Mouse (Mus musculus): ENCODE measurements around the gene Grem1. TPM values are rescaled to one million over a fixed set of nuclear protein-coding genes. Genes with fewer than 3 reads are reported as not detected.

Gene Grem1
- total RNA-seq (2015; ENCODE audit: low replicate concordance) (not detected in 2 replicates), total RNA-seq (2017; ENCODE audit: low replicate concordance) (0.13 and 0.30 TPM in 2 replicates)

DNA sequence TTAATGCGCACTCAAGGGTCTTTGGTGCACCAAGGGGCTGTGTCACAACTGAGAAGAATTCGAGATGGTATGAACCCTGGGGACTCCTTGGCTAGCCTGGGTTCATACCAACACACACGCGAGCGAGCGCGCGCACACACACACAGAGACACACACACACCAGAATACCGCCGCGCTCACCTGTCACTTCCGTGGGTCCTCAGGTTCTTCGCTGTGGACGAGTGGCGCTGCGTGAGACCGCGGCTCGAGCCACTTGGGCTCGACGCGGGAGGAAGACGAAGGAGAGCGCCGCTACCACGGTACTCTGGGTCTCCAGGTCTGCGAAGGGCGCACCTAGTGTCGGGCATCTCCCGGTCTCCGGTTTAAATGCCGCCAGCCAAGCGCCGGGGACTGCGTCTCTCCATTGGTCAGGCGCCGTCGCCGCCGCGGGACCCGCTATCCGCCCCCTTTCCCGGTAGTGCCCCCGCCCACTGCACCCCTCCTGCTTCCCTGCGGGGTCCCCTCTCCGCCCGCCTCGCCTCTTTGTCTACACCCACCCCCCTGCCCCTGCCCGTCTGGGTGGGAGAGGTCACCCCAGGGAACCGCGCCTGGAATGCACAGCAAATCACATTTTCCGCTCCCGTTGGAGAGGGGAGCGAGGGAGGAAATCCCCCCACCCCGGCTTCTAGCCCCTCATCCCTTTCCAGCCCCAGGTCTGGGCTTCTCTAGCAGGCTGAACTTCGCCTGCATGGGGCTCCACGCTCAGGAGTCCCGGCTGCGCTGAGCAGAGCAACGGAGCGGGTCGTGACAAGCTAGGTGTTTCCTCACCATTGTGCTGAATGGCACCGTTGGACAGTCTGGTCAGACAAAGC, at the start of gene Grem1:
Grem1 (minus strand) TSS at position 336 of the 851 bp plus-strand sequence.
- no peak for ATAC-seq (replicated peaks; ENCODE audit: low FRiP score, poor library complexity, severe bottlenecking)

DNA sequence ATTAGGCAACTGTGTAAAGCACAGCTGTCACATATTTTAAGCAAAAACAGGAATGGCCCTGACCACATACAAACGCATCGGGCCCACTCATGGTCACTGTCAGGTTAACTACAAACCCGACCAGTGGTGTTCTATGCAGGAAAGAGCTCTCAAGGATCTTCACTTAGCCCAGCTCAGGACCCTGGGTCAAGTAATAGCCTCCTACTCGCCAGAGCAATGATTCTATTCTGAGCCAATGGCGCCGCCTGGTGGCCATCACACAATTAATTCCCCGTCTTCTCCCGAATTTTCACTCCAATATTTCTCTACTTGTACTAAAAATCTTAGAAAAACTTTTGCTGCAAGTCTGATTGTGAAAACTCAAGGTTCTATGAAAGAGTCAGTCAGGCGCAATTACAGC, 49.2 kb upstream of the Grem1 start:
- no peak for ATAC-seq (replicated peaks; ENCODE audit: low FRiP score, poor library complexity, severe bottlenecking)

DNA sequence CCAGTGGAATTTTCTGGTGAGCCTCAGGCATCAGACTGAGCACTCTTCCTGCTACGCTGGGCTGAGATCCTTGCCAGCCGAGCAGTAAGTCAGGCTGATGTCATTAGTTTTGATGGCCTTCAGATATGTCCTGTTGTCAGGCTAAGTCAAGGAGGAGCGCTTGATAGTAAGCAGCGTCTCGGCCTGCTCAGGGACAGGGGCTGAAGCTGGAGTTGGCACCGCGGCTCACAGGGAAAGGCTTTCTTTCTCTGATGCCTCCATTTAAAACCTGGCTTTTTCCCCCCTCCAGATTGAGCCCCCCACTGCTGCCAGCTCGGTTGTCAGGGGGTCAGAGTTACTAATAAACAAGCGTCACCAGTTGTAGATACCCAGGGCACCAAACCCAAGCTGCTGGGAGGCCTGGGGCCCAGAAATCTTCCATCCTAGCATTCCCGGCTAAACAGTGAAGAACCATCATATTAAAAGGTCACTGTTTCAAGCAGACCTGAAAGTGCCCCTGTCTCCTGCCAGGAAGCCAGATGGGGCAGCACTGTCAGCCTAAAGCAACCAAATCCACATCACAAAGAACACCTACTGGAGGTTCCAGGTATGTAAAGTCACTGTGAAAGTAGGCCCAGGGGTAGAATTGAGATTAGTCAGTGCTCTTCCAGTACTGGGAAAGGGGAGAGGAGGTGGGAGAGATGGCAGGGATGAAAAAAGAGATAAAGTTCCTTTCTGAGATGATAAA, 48.6 kb upstream of the Grem1 start:
- no peak for ATAC-seq (replicated peaks; ENCODE audit: low FRiP score, poor library complexity, severe bottlenecking)

DNA sequence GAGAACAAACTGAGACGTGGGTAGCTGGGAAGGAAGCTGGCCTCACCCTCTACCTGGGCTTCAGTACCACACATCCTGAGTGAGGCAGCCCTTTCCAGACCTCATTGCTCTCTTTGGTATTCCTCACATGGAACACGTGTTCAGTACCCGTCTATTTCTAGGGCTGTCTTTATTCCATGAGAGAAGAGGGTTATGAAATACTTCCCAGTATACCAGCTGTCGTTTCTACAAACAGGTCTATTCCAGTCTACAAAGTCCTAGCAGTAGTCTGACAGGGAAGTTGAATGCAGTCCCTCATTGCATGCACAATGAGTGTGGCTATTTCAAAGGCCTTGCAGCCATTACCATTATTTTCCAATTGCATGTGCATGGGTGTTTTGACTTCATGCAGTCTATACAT, 47.3 kb upstream of the Grem1 start:
- no peak for ATAC-seq (replicated peaks; ENCODE audit: low FRiP score, poor library complexity, severe bottlenecking)

DNA sequence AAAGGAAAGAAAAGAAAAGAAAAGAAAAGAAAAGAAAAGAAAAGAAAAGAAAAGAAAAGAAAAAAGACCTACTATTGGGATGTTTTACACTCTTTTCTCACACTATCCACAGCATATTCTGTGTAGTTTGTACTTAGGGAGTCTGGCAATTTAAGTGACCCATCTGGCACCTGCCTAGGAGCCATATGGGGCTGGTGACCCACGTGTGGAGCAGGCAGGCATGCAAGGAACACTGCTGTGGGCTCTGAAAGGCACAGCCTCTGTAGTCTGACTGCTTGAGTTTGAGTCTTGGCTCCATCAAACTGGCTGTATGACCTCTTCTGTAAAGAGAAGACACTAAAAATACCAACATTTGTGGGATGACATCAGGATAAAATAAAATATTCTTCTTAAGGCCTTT, 45.3 kb upstream of the Grem1 start:
- no peak for ATAC-seq (replicated peaks; ENCODE audit: low FRiP score, poor library complexity, severe bottlenecking)

DNA sequence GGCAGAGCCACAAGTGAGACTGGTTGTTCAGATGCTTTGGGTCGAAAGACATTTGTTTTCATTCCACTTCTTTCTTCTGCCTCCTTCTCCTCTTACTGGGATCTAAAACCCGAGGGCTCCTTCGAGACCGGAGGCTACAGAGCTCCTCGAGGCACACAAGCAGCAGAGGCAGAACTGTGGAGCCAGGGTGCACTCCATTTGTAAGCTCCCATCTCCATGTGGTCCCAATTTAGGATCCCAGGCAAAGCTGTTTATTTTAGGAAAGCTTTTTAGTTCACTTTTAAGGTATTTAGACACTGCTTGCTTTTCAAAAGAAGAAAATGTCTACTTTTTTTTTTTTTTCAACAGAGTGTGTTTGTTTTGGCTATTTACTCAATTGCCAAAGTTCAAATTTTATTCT, 42.4 kb upstream of the Grem1 start:
- no peak for ATAC-seq (replicated peaks; ENCODE audit: low FRiP score, poor library complexity, severe bottlenecking)

DNA sequence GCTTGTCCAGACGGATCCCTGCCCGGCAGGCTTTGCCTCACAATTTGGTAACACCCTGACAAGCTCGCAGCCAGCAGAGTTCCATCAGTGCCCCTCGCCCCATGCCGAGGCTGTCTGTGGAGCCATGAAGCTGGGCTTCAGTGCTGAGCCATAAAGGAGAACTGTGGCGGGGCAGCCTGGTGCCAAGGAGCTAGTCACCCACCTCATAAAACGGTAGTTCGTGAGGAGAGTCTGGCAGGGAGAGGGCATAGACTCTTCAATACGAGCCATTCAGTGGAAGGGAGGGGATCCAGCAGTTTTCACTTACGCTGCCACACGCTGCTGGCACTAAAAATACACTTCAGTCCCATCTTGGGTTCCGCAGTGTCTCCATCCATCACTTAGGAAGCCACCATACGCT, 40.2 kb upstream of the Grem1 start:
- ATAC-seq (replicated peaks; ENCODE audit: low FRiP score, poor library complexity, severe bottlenecking): no peak

DNA sequence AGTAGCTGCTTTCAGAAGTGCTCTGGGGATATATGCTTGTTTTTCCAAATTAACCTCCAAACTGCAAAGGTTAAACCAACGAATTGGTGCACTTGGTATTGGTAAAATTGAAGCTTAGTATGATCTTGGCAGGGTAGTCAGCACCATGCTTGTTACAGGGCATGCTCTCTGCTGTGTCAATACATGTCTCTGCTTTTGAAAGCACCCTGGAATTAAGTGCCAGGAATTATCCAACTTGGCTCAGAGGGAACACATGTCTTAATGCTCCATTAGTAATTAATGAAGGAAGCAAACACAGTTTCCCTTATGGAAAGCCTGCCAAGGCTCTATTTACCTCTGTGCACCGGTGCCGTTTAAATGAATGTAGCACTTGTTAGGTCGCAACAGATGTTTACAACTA, 36.7 kb upstream of the Grem1 start:
- ATAC-seq (replicated peaks; ENCODE audit: low FRiP score, poor library complexity, severe bottlenecking): no peak

DNA sequence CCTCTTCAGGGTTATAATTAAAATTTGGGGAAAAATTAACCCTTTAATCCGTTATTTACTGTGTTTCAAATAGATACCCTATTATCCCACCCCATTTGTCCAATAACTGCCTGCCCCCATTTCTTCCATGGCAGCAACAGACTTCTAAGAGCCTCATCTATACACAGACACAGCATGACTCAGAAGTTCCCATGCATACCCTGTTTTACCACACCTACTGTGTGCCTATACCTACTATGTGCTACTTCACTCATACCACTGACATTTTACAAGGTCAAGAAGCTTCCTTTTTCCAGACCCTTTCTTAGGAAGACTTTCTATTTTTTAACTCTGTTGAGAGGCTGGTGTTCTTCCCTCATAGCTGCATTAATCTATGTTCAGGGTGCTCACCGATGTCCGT, 35.1 kb upstream of the Grem1 start:
- ATAC-seq (replicated peaks; ENCODE audit: low FRiP score, poor library complexity, severe bottlenecking): no peak

DNA sequence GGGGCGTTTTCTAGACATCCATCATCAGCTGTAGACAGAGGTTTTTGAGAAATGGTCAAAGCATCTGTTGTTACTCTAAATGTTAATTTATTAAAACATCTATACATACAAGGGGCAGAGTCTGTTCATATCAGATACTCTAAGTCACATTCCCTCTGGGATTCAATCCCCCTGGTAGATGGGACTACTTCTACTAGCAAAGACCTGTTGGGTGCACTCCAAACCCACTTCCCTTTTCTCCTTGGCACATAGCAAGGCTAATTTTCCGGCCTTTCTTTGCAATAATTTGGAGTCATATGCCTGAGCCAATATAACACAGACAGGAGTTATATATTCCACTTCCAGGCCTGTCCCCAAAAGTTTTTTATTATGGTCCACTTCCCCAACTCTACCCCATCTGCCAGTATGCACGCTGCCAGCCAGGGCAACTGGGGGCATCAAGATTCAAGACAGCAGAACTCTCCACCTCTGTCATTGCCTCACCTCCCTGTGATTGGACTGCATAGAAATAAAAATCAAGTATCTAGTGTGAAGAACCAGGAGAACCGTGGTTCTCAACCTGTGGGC, 30.5 kb upstream of the Grem1 start:
- no peak for ATAC-seq (replicated peaks; ENCODE audit: low FRiP score, poor library complexity, severe bottlenecking)

DNA sequence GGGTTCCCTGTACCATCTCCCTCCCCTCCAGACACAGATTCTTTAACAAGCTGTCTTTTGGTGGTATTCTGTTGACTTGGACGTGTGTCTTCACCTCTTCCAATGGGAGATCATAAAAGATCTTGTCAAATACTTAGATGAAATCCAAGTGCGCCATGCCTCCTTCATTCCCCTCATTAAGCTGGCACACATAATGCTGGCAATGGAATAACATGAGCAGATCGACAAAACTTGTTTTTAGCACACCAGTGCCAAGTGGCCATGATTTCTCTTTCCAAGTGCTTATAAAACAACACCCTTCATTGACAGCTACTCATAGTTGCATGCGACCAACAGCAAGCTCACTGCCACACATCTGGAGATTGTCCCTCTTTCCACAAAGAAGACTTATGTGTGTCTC, 29.4 kb upstream of the Grem1 start:
- ATAC-seq (replicated peaks; ENCODE audit: low FRiP score, poor library complexity, severe bottlenecking): no peak

DNA sequence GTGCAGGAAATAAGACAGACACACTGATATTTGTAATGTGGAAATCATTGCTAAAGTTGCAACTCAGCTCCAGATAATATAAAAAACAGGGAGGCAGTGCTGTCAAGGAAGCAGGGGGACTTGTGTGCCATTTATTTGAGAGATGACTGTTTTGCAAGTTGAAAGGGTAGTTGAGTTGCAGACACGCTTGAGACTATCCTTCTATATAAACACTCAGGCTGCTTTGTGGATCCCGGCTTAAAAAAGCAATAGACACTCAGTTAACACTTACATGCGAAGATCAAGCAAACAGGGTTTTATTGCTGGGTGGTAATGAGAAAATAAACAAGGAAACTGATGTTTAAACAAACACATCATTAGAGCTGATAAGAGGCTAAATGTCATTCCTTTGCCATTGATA, 26.4 kb upstream of the Grem1 start:
- no peak for ATAC-seq (replicated peaks; ENCODE audit: low FRiP score, poor library complexity, severe bottlenecking)

DNA sequence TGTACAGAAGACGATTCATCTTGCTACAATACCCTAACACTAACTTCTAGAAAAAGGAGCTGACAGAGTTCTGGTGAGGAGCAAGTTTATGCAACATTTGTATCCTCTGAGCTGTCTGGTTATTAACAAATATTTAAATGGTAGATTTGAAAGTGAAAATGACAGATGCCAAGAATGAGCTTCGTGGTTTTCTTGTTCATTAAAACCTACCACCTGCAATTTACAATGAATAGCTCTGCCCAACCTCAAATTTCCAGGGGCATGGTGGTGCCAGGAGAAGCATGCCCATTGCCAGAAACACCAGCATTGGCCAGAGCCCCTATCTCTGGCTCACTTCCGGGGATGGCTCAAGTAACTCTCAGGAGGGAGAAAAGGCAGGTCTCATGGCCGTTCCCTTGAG, 23.1 kb upstream of the Grem1 start:
- no peak for ATAC-seq (replicated peaks; ENCODE audit: low FRiP score, poor library complexity, severe bottlenecking)

DNA sequence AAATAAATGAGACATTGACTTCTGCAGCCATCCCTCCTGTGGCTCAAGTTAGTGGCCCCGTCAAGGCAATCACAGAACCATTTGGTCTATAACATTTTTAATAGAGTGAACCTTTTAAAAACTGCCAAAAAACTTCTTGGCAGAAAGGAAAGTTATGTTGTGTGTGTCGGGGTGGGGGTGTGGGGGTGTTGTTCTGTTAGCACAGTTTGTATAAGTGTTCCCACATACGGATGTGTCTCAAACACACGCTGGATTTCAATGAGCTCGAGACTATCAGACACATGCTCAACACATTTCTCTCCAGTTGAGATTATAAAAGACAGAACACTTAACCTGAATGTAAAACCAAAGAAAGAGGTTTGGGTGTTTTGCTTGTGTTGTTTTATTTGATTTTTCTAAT, 22.7 kb upstream of the Grem1 start:
- no peak for ATAC-seq (replicated peaks; ENCODE audit: low FRiP score, poor library complexity, severe bottlenecking)

DNA sequence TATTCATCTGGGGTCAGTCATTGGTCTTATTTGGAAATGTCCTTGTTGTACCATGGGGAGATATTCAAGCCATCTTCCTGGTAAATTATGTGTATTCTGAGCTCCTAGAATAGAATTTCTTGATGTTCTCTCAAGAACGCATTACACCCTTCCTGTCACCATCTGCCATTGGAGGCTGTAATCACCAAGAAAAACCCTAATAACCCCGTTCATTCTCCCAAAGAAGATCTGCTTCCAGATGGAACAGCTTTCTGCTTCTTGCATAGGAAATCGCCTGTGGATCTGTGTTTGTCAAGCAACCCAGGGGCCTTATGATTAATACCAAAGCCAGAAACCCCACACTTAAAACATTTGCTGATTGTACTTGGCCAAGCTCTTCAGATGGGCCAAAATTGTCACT, 20.9 kb upstream of the Grem1 start:
- ATAC-seq (replicated peaks; ENCODE audit: low FRiP score, poor library complexity, severe bottlenecking): no peak

DNA sequence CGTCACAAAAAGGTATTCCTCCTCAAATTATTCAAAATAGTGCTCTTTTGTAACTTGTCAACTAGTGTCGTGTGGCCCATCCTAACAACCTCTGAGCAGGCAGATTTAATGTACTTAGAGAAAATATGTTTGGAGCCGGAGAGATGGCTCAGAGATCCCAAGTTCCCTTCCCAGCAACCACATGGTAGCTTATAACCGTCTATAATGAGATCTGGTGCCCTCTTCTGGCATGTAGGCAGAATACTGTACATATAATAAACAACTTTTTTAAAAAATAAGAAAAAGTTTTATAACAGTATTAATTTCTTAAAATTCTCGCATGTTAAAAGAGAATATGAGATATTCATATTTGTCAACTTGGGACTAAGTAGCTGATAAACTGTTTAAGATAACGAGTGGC, 19.6 kb upstream of the Grem1 start:
- ATAC-seq (replicated peaks; ENCODE audit: low FRiP score, poor library complexity, severe bottlenecking): no peak

DNA sequence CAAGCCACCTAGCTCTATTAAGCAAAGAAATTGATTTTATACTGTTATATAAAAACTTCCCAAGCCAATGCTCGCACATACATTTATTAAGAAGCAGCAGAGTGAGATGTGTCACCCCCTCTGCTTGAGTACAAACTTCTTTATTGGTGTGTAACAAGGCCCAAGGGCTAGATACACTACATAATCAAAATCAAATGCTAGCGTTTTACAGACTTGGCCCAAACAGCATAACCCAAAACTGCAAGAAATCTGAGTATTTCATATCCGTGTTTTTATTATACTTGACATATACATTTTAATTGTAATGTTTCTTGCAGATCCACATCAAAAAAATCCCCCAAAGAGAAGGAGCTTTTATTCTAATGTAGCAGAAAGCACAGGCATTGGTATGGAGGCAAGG, 17.9 kb upstream of the Grem1 start:
- no peak for ATAC-seq (replicated peaks; ENCODE audit: low FRiP score, poor library complexity, severe bottlenecking)

DNA sequence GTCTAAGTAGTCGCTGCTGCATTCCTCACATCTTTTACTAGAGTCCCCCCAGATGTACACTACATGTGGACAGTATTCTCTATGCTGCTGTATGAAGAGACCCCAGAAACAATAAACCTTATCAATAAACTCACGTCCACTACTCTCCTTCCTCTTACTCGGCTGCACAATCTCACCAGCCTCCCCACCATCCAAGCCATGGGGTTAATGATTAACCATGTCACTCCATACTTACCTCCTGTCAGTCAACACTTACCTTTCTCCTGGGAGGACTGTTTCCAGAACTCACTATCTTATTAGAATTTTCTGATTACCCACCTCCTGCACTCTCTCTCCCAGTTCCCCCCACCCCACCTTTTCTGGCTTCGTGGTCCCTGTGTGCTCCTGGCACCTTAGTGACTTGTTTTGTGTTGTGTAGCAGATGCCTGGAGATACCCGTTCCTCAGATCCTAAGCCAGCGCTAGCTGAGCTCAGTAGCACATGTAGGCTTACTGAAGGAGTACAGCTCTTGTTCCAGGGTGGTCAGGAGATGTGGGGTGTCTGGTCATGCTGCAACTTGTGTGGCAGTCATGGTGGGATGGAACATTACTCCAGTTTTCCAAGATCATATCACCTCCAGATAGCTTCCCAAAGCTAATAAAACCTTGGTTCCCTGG, 15.8 kb upstream of the Grem1 start:
- no peak for ATAC-seq (replicated peaks; ENCODE audit: low FRiP score, poor library complexity, severe bottlenecking)

DNA sequence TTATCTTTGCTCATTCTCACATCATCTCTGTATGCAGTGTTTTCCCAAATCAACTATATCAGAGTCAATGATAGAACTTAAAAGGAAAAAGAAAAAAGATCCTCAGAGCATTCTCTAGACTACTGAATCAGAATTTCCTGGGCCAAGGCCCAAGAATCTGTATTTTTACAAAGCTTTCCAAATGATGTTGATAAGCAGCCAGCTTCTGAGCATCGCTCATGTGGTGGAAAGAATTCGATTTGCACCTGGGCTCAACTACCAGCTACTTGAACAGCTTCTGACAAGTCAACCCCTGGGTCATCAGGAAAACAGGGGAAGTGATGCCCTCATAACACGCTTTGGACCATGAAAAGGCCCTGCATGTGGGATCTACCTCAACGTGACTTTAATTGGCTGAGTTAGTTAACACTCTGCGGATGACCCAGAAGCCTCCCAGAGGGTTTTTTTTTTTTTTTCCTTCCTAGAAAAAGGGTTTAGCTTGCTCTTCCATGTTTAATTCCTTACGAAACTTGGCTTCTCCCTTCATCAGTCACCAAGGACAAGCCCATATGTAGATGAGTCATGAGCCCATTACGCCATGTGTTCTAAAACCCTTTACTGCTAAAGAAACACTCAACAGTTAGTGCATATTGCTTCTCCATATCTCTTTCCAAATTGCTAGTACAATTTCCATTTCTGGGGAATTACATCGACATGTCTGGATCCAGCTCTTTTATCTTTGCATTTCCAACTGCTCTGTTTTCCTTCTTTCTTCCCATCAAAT, 10.3 kb upstream of the Grem1 start:
- no peak for ATAC-seq (replicated peaks; ENCODE audit: low FRiP score, poor library complexity, severe bottlenecking)

DNA sequence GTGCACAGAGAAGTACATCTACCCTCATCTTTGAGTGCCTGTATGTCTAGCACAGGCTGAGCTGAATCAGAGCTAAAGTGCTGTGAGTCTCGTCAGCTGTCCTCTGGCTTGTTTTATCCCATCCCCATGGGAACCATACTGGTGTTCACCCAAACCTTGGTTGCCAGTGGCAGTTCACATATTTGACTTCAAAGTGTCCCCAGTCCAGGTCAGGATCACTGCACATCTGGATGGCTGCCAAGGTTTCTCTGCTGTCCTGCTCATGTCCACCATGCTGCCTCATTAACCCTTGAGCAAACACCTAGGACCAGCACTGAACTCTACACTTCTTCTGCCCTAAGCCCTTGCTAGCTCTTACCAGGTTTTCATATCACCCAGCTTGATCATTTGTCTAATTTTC, 7.4 kb upstream of the Grem1 start:
- ATAC-seq (replicated peaks; ENCODE audit: low FRiP score, poor library complexity, severe bottlenecking): no peak

Measured in erythroid progenitor cell, adult 5-6 weeks (primary cell).